Mouse (Mus musculus): ENCODE measurements around the gene S100a6. TPM values are rescaled to one million over a fixed set of nuclear protein-coding genes. Genes with fewer than 3 reads are reported as not detected.

The S100a6 gene
- total and polyA plus RNA-seq, 2 experiments from 2014 or later: 12.9 to 59.0 TPM

- Histone ChIP-seq H3K9me3 (ENCODE audit: low read length) (no peaks in the 10 kb centered on the region), H3K4me3 (ENCODE audit: low read length) (no peak overlapping the region), H3K27ac (no peak overlapping the region), H3K36me3 (ENCODE audit: insufficient read depth, low read length) (no peaks in the 10 kb centered on the region), H3K9ac (replicated peaks; ENCODE audit: low read length) (no peak overlapping the region), H3K4me1 (ENCODE audit: insufficient read depth, low read length) (no peaks in the 10 kb centered on the region), H3K27me3 (ENCODE audit: insufficient read depth, low read length) (no peaks in the 10 kb centered on the region), H3K4me2 (ENCODE audit: low read depth, low read length) (no peak overlapping the region)
- DNase-seq (ENCODE audit: low spot score): no peak
- no peak for ATAC-seq
- no peak for TF ChIP-seq CTCF (IDR thresholded peaks at IDR 0.05; ENCODE audit: low read depth)
- WGBS: 91% methylated on average over 4 of the region's 4 CpGs
Measured at GRCm38 (mm10) chr3:90582556-90582955, 30.1 kb upstream of the S100a6 start.

GRCm38 (mm10) chr3:90583893-90584292 lies 28.8 kb upstream of the S100a6 start:
- WGBS: 51% methylated on average over 3 of the region's 3 CpGs
- TF ChIP-seq CTCF (IDR thresholded peaks at IDR 0.05; ENCODE audit: low read depth): no peak
- H3K4me2 ChIP-seq (ENCODE audit: low read depth, low read length): no peak overlapping the region
- H3K9me3 ChIP-seq (ENCODE audit: low read length): no peaks in the 10 kb centered on the region
- H3K9ac ChIP-seq (replicated peaks; ENCODE audit: low read length): no peak overlapping the region
- no peak overlapping the region for H3K4me3 ChIP-seq (ENCODE audit: low read length)
- H3K4me1 ChIP-seq (ENCODE audit: insufficient read depth, low read length): no peaks in the 10 kb centered on the region
- H3K36me3 ChIP-seq (ENCODE audit: insufficient read depth, low read length): no peaks in the 10 kb centered on the region
- no peak overlapping the region for H3K27ac ChIP-seq
- peak; percentile 46; the same call in 1 of the 2 replicates for ATAC-seq
- peak; percentile 22 for DNase-seq (ENCODE audit: low spot score)
- H3K27me3 ChIP-seq (ENCODE audit: insufficient read depth, low read length): no peaks in the 10 kb centered on the region

- Histone ChIP-seq H3K27me3 (ENCODE audit: insufficient read depth, low read length) (no peaks in the 10 kb centered on the region), H3K4me2 (ENCODE audit: low read depth, low read length) (no peak overlapping the region), H3K9me3 (ENCODE audit: low read length) (no peaks in the 10 kb centered on the region), H3K27ac (no peak overlapping the region), H3K36me3 (ENCODE audit: insufficient read depth, low read length) (no peaks in the 10 kb centered on the region), H3K4me1 (ENCODE audit: insufficient read depth, low read length) (no peaks in the 10 kb centered on the region), H3K9ac (replicated peaks; ENCODE audit: low read length) (no peak overlapping the region), H3K4me3 (ENCODE audit: low read length) (no peak overlapping the region)
- peak; percentile 50 for ATAC-seq
- DNase-seq (ENCODE audit: low spot score): peak; percentile 73
- TF ChIP-seq CTCF (IDR thresholded peaks at IDR 0.05; ENCODE audit: low read depth): peak; percentile 87
- 33% methylated on average over 5 of the region's 5 CpGs for WGBS
Measured at GRCm38 (mm10) chr3:90585595-90585994, 27.1 kb upstream of the S100a6 start.

- H3K9me3 ChIP-seq (ENCODE audit: low read length): no peaks in the 10 kb centered on the region
- no peak overlapping the region for H3K4me2 ChIP-seq (ENCODE audit: low read depth, low read length)
- no peaks in the 10 kb centered on the region for H3K27me3 ChIP-seq (ENCODE audit: insufficient read depth, low read length)
- H3K27ac ChIP-seq: no peak overlapping the region
- no peak overlapping the region for H3K4me3 ChIP-seq (ENCODE audit: low read length)
- H3K9ac ChIP-seq (replicated peaks; ENCODE audit: low read length): no peak overlapping the region
- H3K4me1 ChIP-seq (ENCODE audit: insufficient read depth, low read length): no peaks in the 10 kb centered on the region
- DNase-seq (ENCODE audit: low spot score): no peak
- no peaks in the 10 kb centered on the region for H3K36me3 ChIP-seq (ENCODE audit: insufficient read depth, low read length)
- ATAC-seq: no peak
- WGBS: 85% methylated on average over 15 of the region's 15 CpGs
- TF ChIP-seq CTCF (IDR thresholded peaks at IDR 0.05; ENCODE audit: low read depth): no peak
Measured at GRCm38 (mm10) chr3:90586016-90586643, 26.6 kb upstream of the S100a6 start.

- no peaks in the 10 kb centered on the region for H3K4me1 ChIP-seq (ENCODE audit: insufficient read depth, low read length)
- no peaks in the 10 kb centered on the region for H3K36me3 ChIP-seq (ENCODE audit: insufficient read depth, low read length)
- no peaks in the 10 kb centered on the region for H3K27me3 ChIP-seq (ENCODE audit: insufficient read depth, low read length)
- H3K27ac ChIP-seq: no peak overlapping the region
- DNase-seq (ENCODE audit: low spot score): no peak
- no peak overlapping the region for H3K9ac ChIP-seq (replicated peaks; ENCODE audit: low read length)
- no peaks in the 10 kb centered on the region for H3K9me3 ChIP-seq (ENCODE audit: low read length)
- H3K4me3 ChIP-seq (ENCODE audit: low read length): no peak overlapping the region
- no peak overlapping the region for H3K4me2 ChIP-seq (ENCODE audit: low read depth, low read length)
- no peak for ATAC-seq
- 70% methylated on average over 10 of the region's 10 CpGs for WGBS
- TF ChIP-seq CTCF (IDR thresholded peaks at IDR 0.05; ENCODE audit: low read depth): no peak
Measured at GRCm38 (mm10) chr3:90586906-90587305, 25.8 kb upstream of the S100a6 start.

- Histone ChIP-seq H3K9ac (replicated peaks; ENCODE audit: low read length) (no peak overlapping the region), H3K4me3 (ENCODE audit: low read length) (no peak overlapping the region), H3K9me3 (ENCODE audit: low read length) (no peaks in the 10 kb centered on the region), H3K36me3 (ENCODE audit: insufficient read depth, low read length) (no peaks in the 10 kb centered on the region), H3K27ac (no peak overlapping the region), H3K4me1 (ENCODE audit: insufficient read depth, low read length) (no peaks in the 10 kb centered on the region), H3K4me2 (ENCODE audit: low read depth, low read length) (no peak overlapping the region), H3K27me3 (ENCODE audit: insufficient read depth, low read length) (no peaks in the 10 kb centered on the region)
- WGBS: 87% methylated on average over 14 of the region's 14 CpGs
- no peak for ATAC-seq
- DNase-seq (ENCODE audit: low spot score): no peak
- TF ChIP-seq CTCF (IDR thresholded peaks at IDR 0.05; ENCODE audit: low read depth): no peak
Measured at GRCm38 (mm10) chr3:90587361-90588101, 25.2 kb upstream of the S100a6 start.

GRCm38 (mm10) chr3:90589390-90589789 lies 23.3 kb upstream of the S100a6 start:
- H3K9ac ChIP-seq (replicated peaks; ENCODE audit: low read length): no peak overlapping the region
- H3K4me2 ChIP-seq (ENCODE audit: low read depth, low read length): no peak overlapping the region
- 86% methylated on average over 6 of the region's 6 CpGs for WGBS
- no peak for TF ChIP-seq CTCF (IDR thresholded peaks at IDR 0.05; ENCODE audit: low read depth)
- no peaks in the 10 kb centered on the region for H3K9me3 ChIP-seq (ENCODE audit: low read length)
- no peak for DNase-seq (ENCODE audit: low spot score)
- H3K36me3 ChIP-seq (ENCODE audit: insufficient read depth, low read length): no peaks in the 10 kb centered on the region
- H3K27ac ChIP-seq: no peak overlapping the region
- H3K4me1 ChIP-seq (ENCODE audit: insufficient read depth, low read length): no peaks in the 10 kb centered on the region
- no peak overlapping the region for H3K4me3 ChIP-seq (ENCODE audit: low read length)
- no peaks in the 10 kb centered on the region for H3K27me3 ChIP-seq (ENCODE audit: insufficient read depth, low read length)
- ATAC-seq: no peak
